Mouse (Mus musculus) large intestine, adult 2 months (tissue): ENCODE data around the gene Ptbp1. TPM values are rescaled to one million over a fixed set of nuclear protein-coding genes. Genes with fewer than 3 reads are reported as not detected.
"Not testable (repeated sequence)": the region's sequence is repeated elsewhere in the genome, so short reads cannot be mapped to it uniquely, and the experiment has no call there.

Experiments used
- DNase-seq: peaks from one replicate; pipeline ENCODE4 v3.0.0-alpha.2; 2012; ENCODE audit warnings: low read depth, low spot score
- WGBS: fragments of 180-500 bp; shearing (Covaris S2); methylation state at CpG from one replicate; pipeline ENCODE4 v1.1.7; 2018; 5-methylcytosine and 5-hydroxymethylcytosine counted together
- polyA plus RNA-seq: library from polyadenylated mRNA; depleted of rRNA; stranded (reverse); fragments of >200 nt; gene quantifications from 2 replicates; pipeline ENCODE4 v1.2.3, GENCODE M21; 2012

The Ptbp1 gene
- polyA plus RNA-seq, 1 experiment, result 255 TPM

GRCm38 (mm10) chr10:79874290-79874862 is 20.1 kb downstream of the Ptbp1 start, which contains the start of the genes Prtn3 and Plppr3:
Prtn3 (plus strand) TSS chr10:79874476.
Plppr3 (minus strand) TSS chr10:79874634.
- no peak for DNase-seq
- 2% methylated on average over 53 of the region's 57 CpGs for WGBS

- WGBS, result 69% methylated on average over 1 of the region's 1 CpGs
- DNase-seq, result no peak
These were observed 22.9 kb downstream of the Ptbp1 start for GRCm38 (mm10) chr10:79877174-79877573.

- no peak for DNase-seq
- WGBS, result 55% methylated on average over 12 of the region's 12 CpGs
These were observed 23.5 kb downstream of the Ptbp1 start for GRCm38 (mm10) chr10:79877757-79878156.

- DNase-seq, result no peak
- 27% methylated on average over 3 of the region's 3 CpGs for WGBS
These were observed 25.3 kb downstream of the Ptbp1 start for GRCm38 (mm10) chr10:79879527-79879926.

GRCm38 (mm10) chr10:79880721-79881120 is 26.5 kb downstream of the Ptbp1 start:
- 16% methylated on average over 9 of the region's 9 CpGs for WGBS
- no peak for DNase-seq

GRCm38 (mm10) chr10:79881981-79882380 is 27.8 kb downstream of the Ptbp1 start:
- DNase-seq, result no peak
- 10% methylated on average over 22 of the region's 22 CpGs for whole genome bisulfite sequencing

- WGBS, result 19% methylated on average over 22 of the region's 22 CpGs
- DNase-seq, result peak; percentile 58
These were observed 29.3 kb downstream of the Ptbp1 start for GRCm38 (mm10) chr10:79883297-79884084.

GRCm38 (mm10) chr10:79884446-79884845 is 30.2 kb downstream of the Ptbp1 start:
- no peak for DNase-seq
- 36% methylated on average over 4 of the region's 4 CpGs for WGBS

GRCm38 (mm10) chr10:79884938-79885337 is 30.7 kb downstream of the Ptbp1 start:
- not testable (repeated sequence) for DNase-seq
- WGBS, result 44% methylated on average over 3 of the region's 3 CpGs

- 76% methylated on average over 6 of the region's 6 CpGs for WGBS
- DNase-seq, result no peak
These were observed 31.8 kb downstream of the Ptbp1 start, which contains the start of gene Elane for GRCm38 (mm10) chr10:79886054-79886453. Elane (plus strand) TSS chr10:79886247.

- no peak for DNase-seq
- WGBS, result 84% methylated on average over 8 of the region's 8 CpGs
These were observed 32.4 kb downstream of the Ptbp1 start for GRCm38 (mm10) chr10:79886611-79887010.

- 6% methylated on average over 2 of the region's 2 CpGs for WGBS
- no peak for DNase-seq
These were observed 35.2 kb downstream of the Ptbp1 start for GRCm38 (mm10) chr10:79889386-79889785.

GRCm38 (mm10) chr10:79890670-79891069 is 36.4 kb downstream of the Ptbp1 start, which contains the start of gene Cfd:
Cfd (plus strand) TSS chr10:79890853.
- DNase-seq, result no peak
- WGBS, result 42% methylated on average over 5 of the region's 5 CpGs

- WGBS, result 39% methylated on average over 22 of the region's 22 CpGs
- DNase-seq, result not testable (repeated sequence)
These were observed 38.4 kb downstream of the Ptbp1 start for GRCm38 (mm10) chr10:79892451-79893118.

GRCm38 (mm10) chr10:79896306-79896705 is 42.1 kb downstream of the Ptbp1 start:
- DNase-seq, result no peak
- WGBS, result 93% methylated on average over 16 of the region's 16 CpGs

GRCm38 (mm10) chr10:79896814-79897213 is 42.6 kb downstream of the Ptbp1 start:
- WGBS, result 84% methylated on average over 13 of the region's 13 CpGs
- DNase-seq, result no peak

GRCm38 (mm10) chr10:79897316-79898245 is 43.4 kb downstream of the Ptbp1 start:
- DNase-seq, result no peak
- WGBS, result 57% methylated on average over 20 of the region's 20 CpGs

- 61% methylated on average over 2 of the region's 2 CpGs for WGBS
- no peak for DNase-seq
These were observed 46.8 kb downstream of the Ptbp1 start for GRCm38 (mm10) chr10:79900951-79901410.

GRCm38 (mm10) chr10:79906712-79907111 is 52.5 kb downstream of the Ptbp1 start:
- WGBS, result 96% methylated on average over 9 of the region's 9 CpGs
- DNase-seq, result no peak
